Mouse (Mus musculus): ENCODE measurements around the gene Mvk.

DNA sequence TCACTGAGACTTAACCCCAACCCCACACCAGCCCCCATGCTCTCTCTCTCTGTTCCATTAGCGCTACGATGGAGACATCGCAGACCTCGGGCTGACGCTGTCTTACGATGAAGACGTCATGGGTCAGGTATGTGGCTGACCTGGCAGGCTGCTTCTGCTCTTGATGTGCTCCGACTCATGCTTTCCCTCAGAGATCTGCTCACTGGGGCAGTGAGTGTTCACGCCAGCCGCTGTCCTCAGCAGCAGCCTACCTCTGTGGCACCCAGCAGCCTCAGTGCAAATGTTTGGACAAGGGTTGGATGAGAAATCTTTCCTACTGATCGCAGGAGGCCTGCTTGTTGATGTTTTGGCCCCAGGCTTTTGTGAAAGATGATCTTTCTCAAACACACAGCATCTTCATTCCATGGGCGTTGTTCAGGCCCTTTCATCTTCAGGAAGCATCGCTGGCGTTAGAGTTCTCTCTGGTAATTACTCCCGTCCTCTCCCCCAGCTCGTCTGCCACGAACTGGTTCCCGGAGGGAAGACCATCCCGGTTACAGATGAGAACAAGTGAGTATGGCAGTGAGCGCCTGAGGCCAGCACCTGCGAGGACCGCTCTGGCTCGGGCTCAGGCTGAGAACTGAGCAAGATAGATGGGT lies 31.6 kb upstream of the Mvk start:
- TF ChIP-seq CTCF (IDR thresholded peaks at IDR 0.05; ENCODE audit: borderline replicate concordance, insufficient read depth, low read length): no peak
- no peak for TF ChIP-seq POLR2A (IDR thresholded peaks at IDR 0.05; ENCODE audit: low read depth, low read length)
